Mouse (Mus musculus): Measurements from ENCODE around the gene Tnfrsf22.
"Not testable (repeated sequence)": the region's sequence is repeated elsewhere in the genome, so short reads cannot be mapped to it uniquely, and the experiment has no call there.

The Tnfrsf22 gene

GRCm38 (mm10) chr7:143649034-143649768 is at the start of gene Tnfrsf22:
Gene Tnfrsf22, minus strand, starts transcription at chr7:143649661.
- DNase-seq (ENCODE audit: low read depth), result no peak

DNA sequence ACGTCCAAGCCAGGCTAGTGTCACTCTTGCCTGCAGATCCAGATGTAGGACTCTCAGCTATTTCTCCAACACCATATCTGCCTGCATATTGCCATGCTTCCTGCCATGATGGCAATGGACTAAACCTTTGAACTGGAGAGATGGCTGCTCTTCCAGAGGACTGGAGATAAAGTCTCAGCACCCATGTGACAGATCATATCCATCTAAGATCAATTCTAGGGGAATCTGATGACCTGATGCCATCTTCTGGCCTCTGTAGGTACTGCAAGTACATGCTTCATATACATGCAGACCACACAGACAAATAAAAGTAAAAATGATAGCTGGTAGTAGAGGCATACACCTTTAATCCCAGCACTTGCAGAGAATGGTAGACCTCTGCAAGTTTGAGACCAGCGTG is 46.7 kb upstream of the Tnfrsf22 start:
- peak; percentile 76 for DNase-seq (ENCODE audit: low read depth)

- DNase-seq (ENCODE audit: low read depth), result no peak
Measured at GRCm38 (mm10) chr7:143694550-143694949, 45.1 kb upstream of the Tnfrsf22 start.

DNA sequence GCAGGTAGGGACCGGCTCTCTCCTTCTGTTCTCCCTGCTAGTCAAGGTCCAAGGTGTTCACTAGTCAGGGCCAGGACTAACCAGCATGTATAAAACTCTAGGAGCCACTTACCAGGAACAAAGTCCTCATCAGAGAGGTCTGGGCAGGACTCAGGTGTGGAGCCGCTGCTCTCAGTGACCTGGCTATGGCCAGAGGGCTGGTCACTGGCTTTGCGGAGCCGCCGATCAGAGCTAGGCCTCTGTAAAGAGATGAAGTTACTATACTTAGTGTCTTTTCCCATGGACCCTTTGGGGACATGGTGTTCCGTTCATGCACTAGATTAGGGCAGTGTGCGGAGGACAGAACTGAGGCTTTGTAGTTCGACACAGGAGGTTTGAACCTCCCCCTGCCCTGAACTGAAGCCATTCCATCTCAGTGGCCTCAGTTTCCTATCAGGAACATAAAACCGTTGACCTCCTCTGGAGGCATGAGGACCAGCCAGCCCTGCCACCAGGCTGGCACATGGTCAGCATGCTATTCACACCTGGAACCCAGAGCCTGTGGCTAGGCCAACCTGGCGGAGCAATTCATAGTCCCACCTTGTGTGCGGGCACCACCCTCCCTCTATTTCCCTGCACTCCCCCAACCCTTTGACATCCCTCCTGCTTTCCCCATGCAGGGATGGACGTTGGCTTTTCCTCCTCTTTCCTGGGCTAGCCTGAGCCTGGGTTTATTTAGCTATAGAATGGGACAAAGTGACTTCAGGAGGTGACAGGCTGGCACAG is 43.5 kb upstream of the Tnfrsf22 start:
- DNase-seq (ENCODE audit: low read depth), result no peak

DNA sequence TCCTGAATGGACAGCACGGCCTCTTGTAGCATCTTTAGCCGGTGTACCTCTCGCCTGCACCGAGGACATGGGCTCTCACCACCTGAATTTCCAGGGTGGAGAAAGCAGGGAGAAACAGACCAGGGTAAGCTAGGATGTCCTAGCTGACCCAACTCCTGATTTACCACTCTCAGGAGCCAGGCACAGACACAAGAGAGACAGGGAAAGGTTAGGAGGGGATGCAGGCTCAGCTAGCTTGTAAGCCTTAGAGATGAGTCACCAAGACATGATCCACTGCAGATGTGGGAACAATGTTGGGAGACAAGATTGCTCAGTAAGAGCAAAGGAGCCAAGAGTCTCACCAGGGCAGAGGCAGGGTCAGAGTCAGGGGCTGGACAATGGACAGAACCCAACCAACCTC is 42.4 kb upstream of the Tnfrsf22 start:
- no peak for DNase-seq (ENCODE audit: low read depth)

GRCm38 (mm10) chr7:143691181-143691580 is 41.7 kb upstream of the Tnfrsf22 start:
- peak; percentile 50 for DNase-seq (ENCODE audit: low read depth)

GRCm38 (mm10) chr7:143689946-143690345 is 40.5 kb upstream of the Tnfrsf22 start:
- DNase-seq (ENCODE audit: low read depth), result peak; percentile 60

GRCm38 (mm10) chr7:143689481-143689880 is 40.0 kb upstream of the Tnfrsf22 start:
- DNase-seq (ENCODE audit: low read depth), result no peak

DNA sequence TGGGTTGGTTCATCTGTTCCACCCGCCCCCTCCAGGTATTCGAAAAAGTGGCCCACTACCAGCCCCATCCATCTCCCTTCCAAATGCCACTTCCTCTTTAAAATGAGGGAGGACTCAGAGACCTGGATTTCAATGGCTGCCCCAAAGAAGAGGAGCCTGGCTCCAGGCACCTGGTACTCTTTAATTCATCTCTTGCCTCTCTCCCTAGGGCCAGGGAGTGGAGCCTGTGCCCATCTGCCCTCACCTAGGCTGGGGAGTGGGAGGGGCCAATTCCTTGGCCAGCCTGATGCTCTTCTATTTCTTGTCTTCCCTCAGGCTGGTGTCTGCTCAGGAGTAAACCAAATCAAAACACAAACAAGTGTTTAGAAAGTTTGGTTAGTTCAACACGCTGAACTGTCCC is 37.2 kb upstream of the Tnfrsf22 start:
- DNase-seq (ENCODE audit: low read depth), result not testable (repeated sequence)

DNA sequence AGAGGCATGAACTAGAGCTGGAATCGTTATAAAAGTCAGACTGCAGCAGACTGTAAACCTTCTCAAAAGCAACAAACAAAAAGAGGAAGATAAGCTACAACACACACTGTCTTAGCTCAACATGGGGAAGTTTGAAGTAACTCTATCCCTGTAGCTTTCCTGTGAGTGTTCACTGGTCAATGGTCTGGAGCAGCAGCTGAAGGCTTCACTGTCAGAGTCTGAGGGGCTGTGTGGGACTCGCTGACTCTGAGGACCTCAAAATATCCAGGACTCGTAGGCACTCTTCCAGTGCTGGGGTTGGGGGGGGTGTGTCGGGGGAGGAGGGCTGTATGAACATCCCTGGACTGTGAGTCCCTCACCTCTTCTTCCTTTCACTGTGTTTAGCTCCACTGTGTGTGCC is 36.7 kb upstream of the Tnfrsf22 start:
- DNase-seq (ENCODE audit: low read depth), result peak; percentile 45

- peak; percentile 96 for DNase-seq (ENCODE audit: low read depth)
Measured at GRCm38 (mm10) chr7:143685359-143686067, 36.1 kb upstream of the Tnfrsf22 start, which contains the start of gene Tnfrsf23. Gene Tnfrsf23, minus strand, starts transcription at chr7:143685872.

GRCm38 (mm10) chr7:143684569-143684968 is 35.1 kb upstream of the Tnfrsf22 start:
- not testable (repeated sequence) for DNase-seq (ENCODE audit: low read depth)

DNA sequence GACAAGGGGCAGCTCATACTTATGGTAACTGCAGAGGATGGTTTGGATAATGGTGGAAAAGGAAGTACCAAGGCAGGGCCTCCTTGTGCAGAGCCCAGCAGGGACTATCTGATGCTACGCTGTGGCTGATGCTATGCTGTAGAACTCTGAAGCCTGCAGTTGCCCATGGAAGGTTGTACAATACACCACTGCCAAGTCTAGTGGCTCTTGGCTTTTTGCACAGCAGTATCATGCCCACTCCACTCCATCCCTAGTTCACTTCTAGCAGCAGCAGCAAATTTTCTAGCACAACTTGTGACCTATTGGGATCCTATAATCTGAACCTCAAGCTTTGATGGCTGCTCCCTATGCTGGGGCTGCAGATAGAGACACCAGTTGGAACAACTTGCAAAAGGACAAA is 32.1 kb upstream of the Tnfrsf22 start:
- DNase-seq (ENCODE audit: low read depth), result no peak

DNA sequence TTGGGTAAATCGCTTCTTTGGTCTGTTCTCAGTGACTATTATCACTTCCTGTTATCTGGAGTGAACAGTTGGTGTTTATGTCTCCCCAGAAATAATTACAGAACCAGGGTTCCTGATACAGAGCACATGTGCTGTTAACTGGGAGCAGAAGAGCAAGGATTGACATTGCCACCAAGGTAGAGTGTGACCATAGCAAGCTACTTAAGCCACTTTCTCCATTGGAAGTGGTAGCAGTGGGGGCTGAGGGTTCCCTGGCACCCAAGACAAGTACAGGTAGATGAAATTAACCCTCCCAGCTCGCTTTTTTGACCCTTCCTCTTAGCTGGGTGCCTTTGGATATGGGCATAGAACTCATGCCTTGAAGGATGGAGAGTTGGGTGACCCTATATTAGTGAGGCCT is 31.4 kb upstream of the Tnfrsf22 start:
- not testable (repeated sequence) for DNase-seq (ENCODE audit: low read depth)

- DNase-seq (ENCODE audit: low read depth), result not testable (repeated sequence)
Measured at GRCm38 (mm10) chr7:143679650-143680049, 30.2 kb upstream of the Tnfrsf22 start.

- DNase-seq (ENCODE audit: low read depth), result peak; percentile 82
Measured at GRCm38 (mm10) chr7:143666427-143667311, 17.2 kb upstream of the Tnfrsf22 start.

DNA sequence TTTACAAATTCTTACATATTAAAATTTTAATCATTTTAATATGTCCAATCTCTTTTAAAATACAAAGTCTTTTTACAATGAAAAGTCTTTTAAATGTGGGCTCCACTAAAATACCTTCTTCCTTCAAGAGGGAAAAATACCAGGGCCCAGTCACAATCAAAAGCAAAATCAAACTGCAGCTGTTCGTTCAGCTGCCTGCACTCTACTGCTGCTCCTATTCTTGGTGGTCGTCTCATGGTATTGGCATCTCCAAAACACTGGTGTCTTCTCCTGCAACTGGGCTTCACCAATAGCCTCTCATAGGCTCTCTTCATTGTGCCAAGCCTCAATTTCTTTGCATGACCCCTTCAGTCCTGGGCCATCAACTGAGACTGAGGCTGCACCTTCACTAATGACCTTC is 14.0 kb upstream of the Tnfrsf22 start:
- DNase-seq (ENCODE audit: low read depth), result no peak

DNA sequence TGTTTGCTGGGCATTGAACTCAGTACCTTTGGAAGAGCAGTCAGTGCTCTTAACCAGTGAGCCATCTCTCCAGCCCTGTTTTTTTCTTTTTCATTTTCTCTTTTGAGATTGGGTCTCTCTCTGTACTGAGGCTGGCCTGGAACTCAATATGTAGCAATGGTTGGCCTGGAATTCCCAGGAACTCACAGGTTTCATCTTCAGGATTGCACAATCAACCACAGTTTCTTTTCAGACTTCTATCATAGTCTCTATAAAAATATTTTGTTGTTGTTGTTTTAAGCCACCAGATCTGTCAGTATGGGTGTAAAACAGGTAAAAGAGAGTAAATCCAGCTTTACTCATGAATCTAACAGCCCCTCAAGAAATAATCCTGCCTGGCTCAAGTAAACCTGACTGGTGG is 11.3 kb upstream of the Tnfrsf22 start:
- no peak for DNase-seq (ENCODE audit: low read depth)

- DNase-seq (ENCODE audit: low read depth), result not testable (repeated sequence)
Measured at GRCm38 (mm10) chr7:143649769-143650346, 397 bp upstream of the Tnfrsf22 start.

DNA sequence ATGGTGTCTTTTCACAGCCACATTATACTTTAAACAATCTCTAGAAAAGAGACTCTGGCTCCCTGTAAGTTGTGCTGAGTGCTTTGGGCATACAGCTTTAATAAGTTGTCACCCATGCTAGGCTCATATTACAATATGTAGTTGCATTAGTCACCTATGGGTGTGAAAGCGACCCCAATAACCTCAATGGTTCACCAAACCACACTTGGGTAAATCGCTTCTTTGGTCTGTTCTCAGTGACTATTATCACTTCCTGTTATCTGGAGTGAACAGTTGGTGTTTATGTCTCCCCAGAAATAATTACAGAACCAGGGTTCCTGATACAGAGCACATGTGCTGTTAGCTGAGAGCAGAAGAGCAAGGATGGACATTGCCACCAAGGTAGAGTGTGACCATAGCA is 5.5 kb downstream of the Tnfrsf22 start:
- DNase-seq (ENCODE audit: low read depth), result peak; percentile 86

DNA sequence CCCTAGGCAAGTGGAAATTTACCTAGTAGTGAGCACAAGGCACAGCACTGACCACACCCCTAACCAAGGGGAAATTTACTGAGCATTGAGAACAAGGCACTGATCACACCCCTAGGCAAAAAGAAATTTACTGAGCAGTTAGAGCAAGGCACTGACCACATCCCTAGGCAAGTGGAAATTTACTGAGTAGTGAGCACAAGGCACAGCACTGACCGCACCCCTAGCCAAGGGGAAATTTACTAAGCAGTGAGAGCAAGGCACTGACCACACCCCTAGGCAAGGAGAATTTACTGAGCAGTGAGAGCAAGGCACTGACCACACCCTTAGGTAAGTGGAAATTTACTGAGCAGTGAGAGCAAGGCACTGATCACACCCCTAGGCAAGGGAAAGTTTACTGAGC is 12.8 kb downstream of the Tnfrsf22 start:
- DNase-seq (ENCODE audit: low read depth), result peak; percentile 70

Data from 416B (cell line).